Mouse (Mus musculus): ENCODE results near the gene Gpx4. TPM values are rescaled to one million over a fixed set of nuclear protein-coding genes. Genes with fewer than 3 reads are reported as not detected.

The Gpx4 gene
- polyA plus RNA-seq (2015; fragmentation: Nextera tagmentation; extraction: Ambion mirVana), result 1,519 and 1,523 TPM in 2 replicates

DNA sequence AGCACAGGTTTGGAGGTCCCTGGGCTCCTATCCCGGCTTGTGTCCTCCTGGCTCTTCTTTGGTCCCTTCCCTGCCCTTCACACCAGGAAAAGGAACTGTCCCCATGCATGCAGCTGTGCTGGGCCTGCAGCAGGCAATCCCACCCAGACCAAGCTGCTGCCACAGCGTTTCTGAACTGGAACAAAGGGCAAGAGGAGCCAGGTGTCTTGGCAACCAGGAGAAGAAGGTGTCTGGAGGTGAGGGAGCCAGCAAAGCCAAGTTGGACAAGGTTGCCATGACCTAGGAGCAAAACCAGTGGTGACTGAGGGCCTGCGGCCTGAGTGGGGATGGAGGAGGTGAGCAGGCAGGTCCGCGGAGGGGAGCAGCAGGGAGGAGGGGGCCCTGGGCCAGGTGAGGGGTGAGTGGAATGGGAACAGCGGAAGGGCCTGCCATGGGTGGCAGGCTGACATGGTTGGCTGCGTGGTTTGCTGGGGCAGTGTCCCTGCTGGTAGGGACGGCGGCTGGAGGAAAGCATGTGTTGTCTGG is at the start of gene Gpx4:
Gene Gpx4, plus strand, starts transcription at position 126 of the 525 bp plus-strand sequence.
- Histone ChIP-seq H3K36me3 (ENCODE audit: control insufficient read depth, insufficient read depth) (no peaks in the 10 kb centered on the region), H3K4me2 (replicated peaks; ENCODE audit: low read depth) (no peak within 1 kb of the TSS), H3K27me3 (replicated peaks; ENCODE audit: control insufficient read depth, insufficient read depth, low read length) (no peaks in the 10 kb centered on the region), H3K27ac (ENCODE audit: low read depth, low read length) (0 out of 2 replicates have a peak within 1 kb of the TSS, but pooled peaks have one; percentile 15), H3K4me1 (replicated peaks; ENCODE audit: control insufficient read depth, insufficient read depth, low read length) (peaks cover 2% of the 10 kb centered on the region; the same call in 1 of the 2 replicates), H3K9ac (ENCODE audit: low read depth, low read length) (no peak within 1 kb of the TSS), H3K4me3 (ENCODE audit: low read depth, low read length) (no peak within 1 kb of the TSS), H3K9me3 (ENCODE audit: control insufficient read depth) (no peaks in the 10 kb centered on the region)
- no peak for TF ChIP-seq CTCF (IDR thresholded peaks at IDR 0.05; ENCODE audit: low read depth)
- 74% methylated on average over 9 of the region's 9 CpGs for WGBS
- no peak for ATAC-seq

DNA sequence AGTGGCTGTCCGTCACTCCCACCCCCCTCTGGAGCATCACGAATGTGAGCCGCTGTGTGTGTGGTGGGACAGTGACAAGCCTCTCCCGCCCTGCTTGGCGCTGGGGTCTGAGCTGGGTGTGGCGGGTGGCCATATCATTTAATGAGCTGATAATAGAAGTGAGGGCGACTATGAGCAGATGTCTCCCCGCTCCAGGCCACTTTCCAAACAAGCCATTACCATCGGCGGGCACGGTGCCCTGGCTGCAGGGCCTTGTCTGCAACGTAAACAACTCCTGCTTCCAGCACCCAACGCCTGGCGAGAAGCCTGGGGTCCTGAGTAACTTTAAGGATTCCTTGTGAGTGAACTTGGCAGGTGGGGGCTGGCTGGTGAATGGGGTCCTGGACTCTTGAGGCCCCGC is 49.1 kb upstream of the Gpx4 start:
- WGBS, result 21% methylated on average over 15 of the region's 15 CpGs
- peak overlapping the region; percentile 55 for H3K4me3 ChIP-seq (ENCODE audit: low read depth, low read length)
- H3K4me2 ChIP-seq (replicated peaks; ENCODE audit: low read depth), result peak overlapping the region; percentile 94
- no peaks in the 10 kb centered on the region for H3K9me3 ChIP-seq (ENCODE audit: control insufficient read depth)
- H3K4me1 ChIP-seq (replicated peaks; ENCODE audit: control insufficient read depth, insufficient read depth, low read length), result no peaks in the 10 kb centered on the region
- H3K9ac ChIP-seq (ENCODE audit: low read depth, low read length), result no peak overlapping the region
- no peak for TF ChIP-seq CTCF (IDR thresholded peaks at IDR 0.05; ENCODE audit: low read depth)
- H3K36me3 ChIP-seq (ENCODE audit: control insufficient read depth, insufficient read depth), result peaks cover 20% of the 10 kb centered on the region
- ATAC-seq, result no peak
- no peaks in the 10 kb centered on the region for H3K27me3 ChIP-seq (replicated peaks; ENCODE audit: control insufficient read depth, insufficient read depth, low read length)
- no peak overlapping the region for H3K27ac ChIP-seq (ENCODE audit: low read depth, low read length)

DNA sequence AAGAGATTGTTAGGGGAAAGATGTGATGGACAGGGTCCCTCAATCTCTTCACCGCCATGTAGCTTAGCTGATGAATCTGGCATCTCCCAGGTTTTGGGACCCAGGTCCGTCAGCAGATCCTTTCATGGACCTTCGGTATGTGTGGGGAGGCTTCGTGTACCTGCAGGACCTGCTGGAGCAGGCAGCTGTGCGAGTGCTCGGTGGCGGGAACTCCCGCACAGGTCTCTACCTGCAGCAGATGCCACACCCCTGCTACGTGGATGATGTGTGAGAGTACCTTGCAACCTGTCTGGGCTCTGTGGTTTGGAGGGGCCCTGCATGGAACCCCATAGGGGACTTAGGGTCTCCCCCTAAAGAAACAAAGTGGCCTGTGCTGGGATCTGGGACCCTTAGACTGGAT is 45.0 kb upstream of the Gpx4 start:
- H3K27ac ChIP-seq (ENCODE audit: low read depth, low read length), result no peak overlapping the region
- H3K27me3 ChIP-seq (replicated peaks; ENCODE audit: control insufficient read depth, insufficient read depth, low read length), result no peaks in the 10 kb centered on the region
- no peak overlapping the region for H3K4me2 ChIP-seq (replicated peaks; ENCODE audit: low read depth)
- no peak overlapping the region for H3K9ac ChIP-seq (ENCODE audit: low read depth, low read length)
- no peak for ATAC-seq
- no peaks in the 10 kb centered on the region for H3K4me1 ChIP-seq (replicated peaks; ENCODE audit: control insufficient read depth, insufficient read depth, low read length)
- TF ChIP-seq CTCF (IDR thresholded peaks at IDR 0.05; ENCODE audit: low read depth), result no peak
- H3K4me3 ChIP-seq (ENCODE audit: low read depth, low read length), result no peak overlapping the region
- WGBS, result 78% methylated on average over 9 of the region's 9 CpGs
- peaks cover 5% of the 10 kb centered on the region; the same call in 1 of the 2 replicates for H3K36me3 ChIP-seq (ENCODE audit: control insufficient read depth, insufficient read depth)
- H3K9me3 ChIP-seq (ENCODE audit: control insufficient read depth), result no peaks in the 10 kb centered on the region

DNA sequence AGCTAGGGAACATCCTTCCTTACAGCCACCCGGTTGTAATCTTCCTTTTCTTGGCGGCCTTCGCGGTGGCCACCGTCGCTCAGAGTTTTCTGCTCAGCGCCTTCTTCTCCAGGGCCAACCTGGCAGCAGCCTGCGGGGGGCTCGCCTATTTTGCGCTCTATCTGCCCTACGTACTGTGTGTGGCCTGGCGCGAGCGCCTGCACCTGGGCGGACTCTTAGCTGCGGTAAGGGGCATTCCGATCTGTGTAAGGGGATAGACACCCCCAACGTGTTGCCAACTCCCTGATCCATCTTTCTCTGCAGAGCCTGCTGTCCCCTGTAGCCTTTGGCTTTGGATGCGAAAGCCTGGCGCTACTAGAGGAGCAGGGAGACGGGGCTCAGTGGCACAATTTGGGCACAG is 44.1 kb upstream of the Gpx4 start:
- Histone ChIP-seq H3K9ac (ENCODE audit: low read depth, low read length) (no peak overlapping the region), H3K4me2 (replicated peaks; ENCODE audit: low read depth) (no peak overlapping the region), H3K36me3 (ENCODE audit: control insufficient read depth, insufficient read depth) (peaks cover 8% of the 10 kb centered on the region; the same call in 1 of the 2 replicates), H3K4me1 (replicated peaks; ENCODE audit: control insufficient read depth, insufficient read depth, low read length) (no peaks in the 10 kb centered on the region), H3K27me3 (replicated peaks; ENCODE audit: control insufficient read depth, insufficient read depth, low read length) (no peaks in the 10 kb centered on the region), H3K9me3 (ENCODE audit: control insufficient read depth) (no peaks in the 10 kb centered on the region), H3K4me3 (ENCODE audit: low read depth, low read length) (no peak overlapping the region), H3K27ac (ENCODE audit: low read depth, low read length) (no peak overlapping the region)
- WGBS, result 59% methylated on average over 20 of the region's 21 CpGs
- no peak for TF ChIP-seq CTCF (IDR thresholded peaks at IDR 0.05; ENCODE audit: low read depth)
- ATAC-seq, result no peak

DNA sequence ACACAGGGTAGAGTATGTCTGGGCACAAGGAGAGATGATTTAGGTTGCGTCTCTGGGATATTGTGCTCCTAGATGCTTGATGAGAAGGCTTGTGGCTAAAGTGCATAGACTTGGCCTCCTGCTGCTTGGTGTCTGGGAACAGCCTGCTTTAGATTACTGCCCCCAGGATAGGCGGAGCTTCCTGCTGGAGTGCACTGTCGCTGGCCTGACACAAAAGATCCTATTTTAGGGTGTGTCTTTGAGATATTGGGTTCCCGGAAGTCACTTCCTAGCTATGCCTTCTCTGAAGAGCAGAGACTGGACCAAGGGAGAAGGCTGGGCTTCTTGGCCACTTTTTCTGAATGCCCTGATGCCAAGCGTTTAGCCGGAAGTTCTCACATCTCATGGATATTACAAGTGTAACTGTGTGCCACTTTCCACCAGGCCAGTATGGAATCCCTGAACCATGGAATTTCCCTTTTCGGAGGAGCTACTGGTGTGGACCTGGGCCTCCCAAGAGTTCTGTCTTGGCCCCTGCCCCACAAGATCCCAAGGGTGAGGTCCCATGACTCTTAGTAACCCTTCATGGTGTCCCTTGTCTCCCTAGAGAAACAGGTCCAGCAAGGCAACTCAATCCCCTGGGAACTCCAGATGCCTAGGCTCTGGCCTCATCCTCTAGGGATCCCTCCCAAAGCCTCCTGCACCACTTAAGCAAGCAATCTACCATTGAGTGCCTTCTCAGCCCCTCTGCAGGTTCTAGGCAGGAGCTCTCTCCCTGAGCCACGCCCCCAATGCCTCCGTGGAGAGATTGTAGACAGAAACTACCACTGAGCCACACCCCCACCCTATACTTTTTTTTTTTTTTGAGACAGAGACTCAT is 43.4 kb upstream of the Gpx4 start:
- Histone ChIP-seq H3K36me3 (ENCODE audit: control insufficient read depth, insufficient read depth) (peaks cover 16% of the 10 kb centered on the region; the same call in 1 of the 2 replicates), H3K9ac (ENCODE audit: low read depth, low read length) (no peak overlapping the region; the same call in 1 of the 2 replicates), H3K4me3 (ENCODE audit: low read depth, low read length) (no peak overlapping the region), H3K4me1 (replicated peaks; ENCODE audit: control insufficient read depth, insufficient read depth, low read length) (no peaks in the 10 kb centered on the region), H3K9me3 (ENCODE audit: control insufficient read depth) (no peaks in the 10 kb centered on the region), H3K4me2 (replicated peaks; ENCODE audit: low read depth) (no peak overlapping the region), H3K27me3 (replicated peaks; ENCODE audit: control insufficient read depth, insufficient read depth, low read length) (no peaks in the 10 kb centered on the region), H3K27ac (ENCODE audit: low read depth, low read length) (no peak overlapping the region)
- ATAC-seq, result no peak
- 57% methylated on average over 9 of the region's 9 CpGs for WGBS
- no peak for TF ChIP-seq CTCF (IDR thresholded peaks at IDR 0.05; ENCODE audit: low read depth)

DNA sequence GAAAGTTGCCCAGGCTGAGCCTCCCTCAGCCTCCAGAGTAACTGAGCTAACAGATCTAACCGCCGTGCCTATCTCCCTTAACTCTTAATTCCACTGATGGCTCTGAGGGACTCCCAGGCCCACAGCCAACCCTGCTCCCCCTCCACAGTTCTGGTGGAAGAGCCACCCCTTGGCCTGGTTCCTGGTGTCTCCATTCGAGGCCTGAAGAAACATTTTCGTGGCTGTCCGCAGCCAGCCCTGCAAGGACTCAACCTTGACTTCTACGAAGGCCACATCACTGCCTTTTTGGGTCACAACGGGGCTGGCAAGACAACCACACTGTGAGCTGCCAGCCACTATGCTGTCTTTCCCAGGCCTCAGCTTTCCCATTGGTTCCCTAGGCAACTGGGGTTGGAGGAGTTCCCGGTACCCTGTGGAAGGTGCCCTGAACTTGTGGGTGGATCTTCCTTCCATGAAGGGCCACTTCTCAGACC is 42.7 kb upstream of the Gpx4 start:
- Histone ChIP-seq H3K9me3 (ENCODE audit: control insufficient read depth) (no peaks in the 10 kb centered on the region), H3K4me3 (ENCODE audit: low read depth, low read length) (no peak overlapping the region), H3K27ac (ENCODE audit: low read depth, low read length) (no peak overlapping the region), H3K4me1 (replicated peaks; ENCODE audit: control insufficient read depth, insufficient read depth, low read length) (no peaks in the 10 kb centered on the region), H3K9ac (ENCODE audit: low read depth, low read length) (no peak overlapping the region), H3K36me3 (ENCODE audit: control insufficient read depth, insufficient read depth) (peaks cover 17% of the 10 kb centered on the region; the same call in 1 of the 2 replicates), H3K4me2 (replicated peaks; ENCODE audit: low read depth) (no peak overlapping the region), H3K27me3 (replicated peaks; ENCODE audit: control insufficient read depth, insufficient read depth, low read length) (no peaks in the 10 kb centered on the region)
- ATAC-seq, result no peak
- 87% methylated on average over 8 of the region's 8 CpGs for WGBS
- no peak for TF ChIP-seq CTCF (IDR thresholded peaks at IDR 0.05; ENCODE audit: low read depth)

Measured in intestine, postnatal 0 days (tissue).